Mouse (Mus musculus) MEL (cell line): ENCODE measurements around the gene Eef1akmt3. TPM values are rescaled to one million over a fixed set of nuclear protein-coding genes. Genes with fewer than 3 reads are reported as not detected.

Experiments
- DNase-seq: peaks from one replicate; pipeline ENCODE4 v3.0.0; 2011; ENCODE audit warnings: low read depth, low spot score
- H3K27ac ChIP-seq: 2 replicates; pipeline ENCODE4 v1.5.1; 2012; ENCODE audit warnings: low read depth, mild to moderate bottlenecking, control low read depth, low read length, moderate library complexity; ENCODE audit not compliant: control insufficient read depth
- H3K27me3 ChIP-seq, 2 experiments: fragments of 150-350 bp in 1 of 2; sonication (generic) in 1 of 2; 2 replicates each; pipeline ENCODE4 v1.6.1; 2012; ENCODE audit warnings: low read length in 2 of 2, mild to moderate bottlenecking in 2 of 2, improper control_type of control experiment in 1 of 2, moderate library complexity in 1 of 2; ENCODE audit not compliant: insufficient read depth in 2 of 2, control insufficient read depth in 1 of 2
- H3K36me3 ChIP-seq, 2 experiments: 2 replicates each; pipeline ENCODE4 v1.6.1; 2012 to 2014; ENCODE audit warnings: low read length in 2 of 2, improper control_type of control experiment in 1 of 2, inconsistent platforms in 1 of 2, mild to moderate bottlenecking in 1 of 2; ENCODE audit not compliant: insufficient read depth in 2 of 2, control insufficient read depth in 1 of 2
- H3K4me1 ChIP-seq, 2 experiments: fragments of 150-350 bp in 1 of 2; sonication (generic) in 1 of 2; 2 replicates each; pipeline ENCODE4 v1.6.1; 2012; ENCODE audit warnings: low read length in 2 of 2, improper control_type of control experiment in 1 of 2, mild to moderate bottlenecking in 1 of 2; ENCODE audit not compliant: insufficient read depth in 2 of 2, control insufficient read depth in 1 of 2
- H3K4me3 ChIP-seq, 2 experiments: fragments of 150-350 bp in 1 of 2; sonication (generic) in 1 of 2; 2 replicates each; pipeline ENCODE4 v1.5.1; 2012; ENCODE audit warnings: low read depth in 2 of 2, low read length in 2 of 2, mild to moderate bottlenecking in 2 of 2, moderate library complexity in 2 of 2, control low read depth in 1 of 2, improper control_type of control experiment in 1 of 2; ENCODE audit not compliant: control insufficient read depth in 1 of 2, insufficient read depth in 1 of 2
- H3K79me2 ChIP-seq: 2 replicates; pipeline ENCODE4 v1.6.1; 2012; ENCODE audit warnings: mild to moderate bottlenecking, low read length, moderate library complexity; ENCODE audit not compliant: control insufficient read depth, poor library complexity, insufficient read depth
- H3K9ac ChIP-seq: 2 replicates; pipeline ENCODE4 v1.6.1; 2012; ENCODE audit warnings: low read depth, mild to moderate bottlenecking, control low read depth, low read length, moderate library complexity; ENCODE audit not compliant: control insufficient read depth, poor library complexity, severe bottlenecking
- H3K9me3 ChIP-seq: fragments of 150-350 bp; sonication (generic); replicated peaks from 2 replicates; pipeline ENCODE4 v1.6.1; 2012; ENCODE audit warnings: mild to moderate bottlenecking, low read length, improper control_type of control experiment, moderate library complexity; ENCODE audit not compliant: insufficient read depth
- BHLHE40 ChIP-seq: IDR thresholded peaks from 2 replicates; pipeline ENCODE4 v1.6.1; 2012; ENCODE audit warnings: low read depth, mild to moderate bottlenecking, inconsistent platforms, low read length, improper control_type of control experiment, borderline replicate concordance
- CHD1 ChIP-seq: IDR thresholded peaks from 2 replicates; pipeline ENCODE4 v1.6.1; 2012; ENCODE audit warnings: low read depth, mild to moderate bottlenecking, inconsistent platforms, low read length, improper control_type of control experiment
- CTCF ChIP-seq, 3 experiments: IDR thresholded peaks in 2 of 3; conservative IDR thresholded peaks in 1 of 3; 2 replicates each; pipeline ENCODE4 v1.5.1; 2011 to 2012; ENCODE audit warnings: low read length in 3 of 3, low read depth in 2 of 3, mild to moderate bottlenecking in 2 of 3, improper control_type of control experiment in 1 of 3, inconsistent platforms in 1 of 3, mixed read lengths in 1 of 3, moderate library complexity in 1 of 3; ENCODE audit not compliant: control insufficient read depth in 1 of 3, insufficient read depth in 1 of 3, poor library complexity in 1 of 3, severe bottlenecking in 1 of 3
- ELF1 ChIP-seq: IDR thresholded peaks from 2 replicates; pipeline ENCODE4 v1.6.1; 2014; ENCODE audit warnings: low read depth, mild to moderate bottlenecking, inconsistent platforms, low read length, improper control_type of control experiment, moderate library complexity
- GABPA ChIP-seq: IDR thresholded peaks from 2 replicates; pipeline ENCODE4 v1.6.1; 2012; ENCODE audit warnings: low read depth, mild to moderate bottlenecking, inconsistent platforms, low read length, improper control_type of control experiment, moderate library complexity
- GATA1 ChIP-seq: IDR thresholded peaks from 2 replicates; pipeline ENCODE4 v1.6.1; 2011; ENCODE audit warnings: low read depth, low read length, improper control_type of control experiment
- HCFC1 ChIP-seq: IDR thresholded peaks from 2 replicates; pipeline ENCODE4 v1.6.1; 2012; ENCODE audit warnings: low read depth, mild to moderate bottlenecking, inconsistent platforms, low read length, improper control_type of control experiment, moderate library complexity
- JUND ChIP-seq: IDR thresholded peaks from 2 replicates; pipeline ENCODE4 v1.6.1; 2011; ENCODE audit warnings: low read depth, mild to moderate bottlenecking, improper control_type of control experiment, low read length
- MAFK ChIP-seq: IDR thresholded peaks from 2 replicates; pipeline ENCODE4 v1.6.1; 2011; ENCODE audit warnings: low read depth, mild to moderate bottlenecking, low read length, improper control_type of control experiment, borderline replicate concordance
- NELFE ChIP-seq: IDR thresholded peaks from 2 replicates; pipeline ENCODE4 v1.6.1; 2011; ENCODE audit warnings: low read depth, low read length, improper control_type of control experiment
- POLR2AphosphoS2 ChIP-seq: IDR thresholded peaks from 2 replicates; pipeline ENCODE4 v1.6.1; 2011; ENCODE audit warnings: low read length, improper control_type of control experiment
- RAD21 ChIP-seq: IDR thresholded peaks from 2 replicates; pipeline ENCODE4 v1.6.1; 2011; ENCODE audit warnings: mild to moderate bottlenecking, low read depth, low read length, improper control_type of control experiment
- SIN3A ChIP-seq: IDR thresholded peaks from 2 replicates; pipeline ENCODE4 v1.6.1; 2012; ENCODE audit warnings: low read length, improper control_type of control experiment, inconsistent platforms
- SMC3 ChIP-seq: IDR thresholded peaks from 2 replicates; pipeline ENCODE4 v1.6.1; 2011; ENCODE audit warnings: low read depth, low read length, improper control_type of control experiment
- TAL1 ChIP-seq: IDR thresholded peaks from 2 replicates; pipeline ENCODE4 v1.6.1; 2012; ENCODE audit warnings: mild to moderate bottlenecking, inconsistent platforms, low read length, moderate library complexity, mixed read lengths
- TCF12 ChIP-seq: IDR thresholded peaks from 2 replicates; pipeline ENCODE4 v1.6.1; 2014; ENCODE audit warnings: low read depth, mild to moderate bottlenecking, inconsistent platforms, low read length, improper control_type of control experiment, moderate library complexity
- UBTF ChIP-seq: IDR thresholded peaks from 2 replicates; pipeline ENCODE4 v1.6.1; 2012; ENCODE audit warnings: low read depth, mild to moderate bottlenecking, inconsistent platforms, low read length, improper control_type of control experiment, moderate library complexity, borderline replicate concordance; ENCODE audit not compliant: insufficient read depth
- ZC3H11A ChIP-seq: IDR thresholded peaks from 2 replicates; pipeline ENCODE4 v1.6.1; 2012; ENCODE audit warnings: low read depth, mild to moderate bottlenecking, inconsistent platforms, low read length, improper control_type of control experiment
- ZKSCAN1 ChIP-seq: IDR thresholded peaks from 2 replicates; pipeline ENCODE4 v1.6.1; 2012; ENCODE audit warnings: low read depth, mild to moderate bottlenecking, inconsistent platforms, low read length, improper control_type of control experiment, moderate library complexity
- ZMIZ1 ChIP-seq: IDR thresholded peaks from 2 replicates; pipeline ENCODE4 v1.6.1; 2012; ENCODE audit warnings: low read depth, mild to moderate bottlenecking, inconsistent platforms, low read length, improper control_type of control experiment, moderate library complexity
- polyA plus RNA-seq, 2 experiments: library from polyadenylated mRNA; stranded (reverse) in 1 of 2; unstranded in 1 of 2; fragments of >175 nt in 1 of 2; fragments of >200 nt in 1 of 2; gene quantifications; 2 replicates each; pipeline versions ENCODE4 v1.2.1 to v1.2.4; 2012; ENCODE audit warnings: low replicate concordance in 2 of 2, low read depth in 1 of 2; ENCODE audit not compliant: insufficient read length in 2 of 2, insufficient read depth in 1 of 2, missing spikeins in 1 of 2
- total RNA-seq: library from RNA; depleted of rRNA; stranded (reverse); fragments of 300-350 nt; gene quantifications from 2 replicates; pipeline ENCODE4 v1.2.3, GENCODE M21; 2012

Gene Eef1akmt3
- total and polyA plus RNA-seq, 3 experiments = 0.27 to 2.3 TPM; not detected in 1

- Histone ChIP-seq H3K9ac (no peak overlapping the region), H3K79me2 (no peaks in the 10 kb centered on the region), H3K27ac (no peak overlapping the region), H3K9me3 (no peaks in the 10 kb centered on the region), H3K36me3 (peaks cover 0 to 1% of the 10 kb centered on the region in 2 experiments; a peak in 1 of 4 replicates), H3K4me3 (no peak overlapping the region), H3K27me3 (no peaks in the 10 kb centered on the region), H3K4me1 (no peaks in the 10 kb centered on the region)
- TF ChIP-seq NELFE = no peak
- no peak for TF ChIP-seq JUND
- TF ChIP-seq SIN3A = no peak
- no peak for TF ChIP-seq HCFC1
- TF ChIP-seq BHLHE40 = no peak
- TF ChIP-seq ZMIZ1 = no peak
- no peak for TF ChIP-seq SMC3
- TF ChIP-seq ZKSCAN1 = no peak
- TF ChIP-seq CHD1 = no peak
- TF ChIP-seq GABPA = no peak
- no peak for TF ChIP-seq MAFK
- TF ChIP-seq UBTF = no peak
- TF ChIP-seq TAL1 = no peak
- TF ChIP-seq ZC3H11A = no peak
- TF ChIP-seq POLR2AphosphoS2 = no peak
- TF ChIP-seq TCF12 = no peak
- no peak for TF ChIP-seq GATA1
- TF ChIP-seq ELF1 = no peak
- no peak for DNase-seq
These were observed 42.6 kb upstream of the Eef1akmt3 start for GRCm38 (mm10) chr10:127083915-127084306.

- Histone ChIP-seq H3K79me2 (no peaks in the 10 kb centered on the region), H3K9me3 (no peaks in the 10 kb centered on the region), H3K27me3 (no peaks in the 10 kb centered on the region), H3K4me3 (no peak overlapping the region), H3K27ac (no peak overlapping the region), H3K36me3 (no peaks in the 10 kb centered on the region), H3K9ac (no peak overlapping the region), H3K4me1 (no peaks in the 10 kb centered on the region)
- no peak for DNase-seq
- TF ChIP-seq GATA1 (no peak), TCF12 (no peak), RAD21 (peak; percentile 14), CTCF (IDR thresholded peaks at IDR 0.05 in 2 of 3, conservative IDR thresholded peaks at IDR 0.05 in 1 of 3; ENCODE audit: control insufficient read depth in 1 of 3, insufficient read depth in 1 of 3, low read depth in 2 of 3, low read length in 3 of 3, poor library complexity in 1 of 3, severe bottlenecking in 1 of 3) (peak in 1 of 3 experiments; percentile 28; a peak in 2 of 6 replicates)
These were observed 42.1 kb upstream of the Eef1akmt3 start for GRCm38 (mm10) chr10:127083292-127083914.
